ENCODE assay signal across 7 mouse cellular contexts in genomic region chr11:51650691-51651515, GRCm38 (mm10). TPM values are rescaled to one million over a fixed set of nuclear protein-coding genes. Genes with fewer than 3 reads are reported as not detected.
DNase-seq lines count a peak whose midpoint lies in the region; ATAC-seq and TF ChIP-seq lines count a peak whose summit lies in the region.

Gene N4bp3 (minus strand): TSS chr11:51650842.
Gene D930048N14Rik (plus strand): TSS chr11:51650954.

- 1% methylated on average over 63 of the region's 70 CpGs for WGBS in forebrain, embryonic 14.5 days
- 1% methylated on average over 62 of the region's 70 CpGs for WGBS in hindbrain, embryonic 11.5 days
- WGBS in limb, embryonic 15.5 days = under 1% methylated on average over 68 of the region's 70 CpGs
- WGBS in midbrain, embryonic 15.5 days = 1% methylated on average over 69 of the region's 70 CpGs

- no peak for ATAC-seq in G1E (ENCODE audit: extremely low read depth, insufficient number of reproducible peaks, low FRiP score, poor library complexity, severe bottlenecking)
- peak; percentile 74 for ATAC-seq in forebrain, embryonic 14.5 days
- ATAC-seq in hindbrain, embryonic 11.5 days (ENCODE audit: low FRiP score) = peak; percentile 67; the same call in 1 of the 2 replicates
- peak; percentile 66 for ATAC-seq in limb, embryonic 15.5 days (ENCODE audit: insufficient number of reproducible peaks, low FRiP score, low TSS enrichment, low read depth)
- ATAC-seq in midbrain, embryonic 15.5 days (replicated peaks) = peak; percentile 84

- no peak for TF ChIP-seq CTCF in G1E (IDR thresholded peaks at IDR 0.05; ENCODE audit: low read depth, low read length)

- peak within 1 kb of the TSS; percentile 67 for H3K9ac ChIP-seq in forebrain, embryonic 14.5 days (ENCODE audit: low read length)
- H3K9ac ChIP-seq in hindbrain, embryonic 11.5 days (ENCODE audit: low read depth, low read length) = peak within 1 kb of the TSS; percentile 67
- H3K9ac ChIP-seq in limb, embryonic 15.5 days = peak within 1 kb of the TSS; percentile 76
- peak within 1 kb of the TSS; percentile 64 for H3K9ac ChIP-seq in midbrain, embryonic 15.5 days

- no peaks in the 10 kb centered on the region for H3K36me3 ChIP-seq in G1E (replicated peaks)
- H3K36me3 ChIP-seq in forebrain, embryonic 14.5 days (ENCODE audit: control insufficient read depth, insufficient read depth, low read length) = no peaks in the 10 kb centered on the region
- no peaks in the 10 kb centered on the region for H3K36me3 ChIP-seq in hindbrain, embryonic 11.5 days (ENCODE audit: control insufficient read depth, insufficient read depth, low read length)
- peaks cover 7% of the 10 kb centered on the region; the same call in 1 of the 2 replicates for H3K36me3 ChIP-seq in limb, embryonic 15.5 days
- H3K36me3 ChIP-seq in midbrain, embryonic 15.5 days (replicated peaks) = no peaks in the 10 kb centered on the region

- H3K27me3 ChIP-seq in G1E (ENCODE audit: insufficient read depth, low read length) = peaks cover 75% of the 10 kb centered on the region
- peaks cover 13% of the 10 kb centered on the region for H3K27me3 ChIP-seq in forebrain, embryonic 14.5 days (replicated peaks; ENCODE audit: control insufficient read depth, insufficient read depth, low read length)
- peaks cover 13% of the 10 kb centered on the region for H3K27me3 ChIP-seq in hindbrain, embryonic 11.5 days (ENCODE audit: control insufficient read depth, insufficient read depth, low read length)
- H3K27me3 ChIP-seq in limb, embryonic 15.5 days = no peaks in the 10 kb centered on the region
- H3K27me3 ChIP-seq in midbrain, embryonic 15.5 days (replicated peaks) = peaks cover 14% of the 10 kb centered on the region

- peak within 1 kb of the TSS; percentile 93 for H3K4me2 ChIP-seq in forebrain, embryonic 14.5 days (ENCODE audit: low read length)
- peak within 1 kb of the TSS; percentile 95 for H3K4me2 ChIP-seq in hindbrain, embryonic 11.5 days (replicated peaks; ENCODE audit: low read depth, low read length)
- H3K4me2 ChIP-seq in limb, embryonic 15.5 days = peak within 1 kb of the TSS; percentile 92
- H3K4me2 ChIP-seq in midbrain, embryonic 15.5 days = peak within 1 kb of the TSS; percentile 97

- peak within 1 kb of the TSS; percentile 59; the same call in 1 of the 2 replicates for H3K4me3 ChIP-seq in G1E (ENCODE audit: low read depth, low read length)
- H3K4me3 ChIP-seq in forebrain, embryonic 14.5 days (ENCODE audit: low read depth, low read length) = peak within 1 kb of the TSS; percentile 54
- H3K4me3 ChIP-seq in hindbrain, embryonic 11.5 days (ENCODE audit: low read depth, low read length) = peak within 1 kb of the TSS; percentile 57
- peak within 1 kb of the TSS; percentile 67 for H3K4me3 ChIP-seq in limb, embryonic 15.5 days
- peak within 1 kb of the TSS; percentile 76 for H3K4me3 ChIP-seq in midbrain, embryonic 15.5 days

- H3K27ac ChIP-seq in forebrain, embryonic 14.5 days (ENCODE audit: low read depth, low read length) = no peak within 1 kb of the TSS
- no peak within 1 kb of the TSS for H3K27ac ChIP-seq in hindbrain, embryonic 11.5 days (ENCODE audit: low read depth, low read length)
- peak within 1 kb of the TSS; percentile 80 for H3K27ac ChIP-seq in limb, embryonic 15.5 days
- H3K27ac ChIP-seq in midbrain, embryonic 15.5 days = 0 out of 2 replicates have a peak within 1 kb of the TSS, but pooled peaks have one; percentile 15

- no peak for DNase-seq in G1E (ENCODE audit: low spot score)
- DNase-seq in adrenal gland, postnatal 4 days (ENCODE audit: low spot score in 2 of 2) = peak; percentile 65 to 72
- peak; percentile 67 for DNase-seq in forebrain, embryonic 14.5 days (ENCODE audit: low spot score)
- peak; percentile 76 for DNase-seq in hindbrain, embryonic 11.5 days (ENCODE audit: low spot score)
- DNase-seq in thymus, adult 18-20 months = peak; percentile 57 to 62

- H3K9me3 ChIP-seq in G1E (replicated peaks) = peaks cover 9% of the 10 kb centered on the region
- no peaks in the 10 kb centered on the region for H3K9me3 ChIP-seq in forebrain, embryonic 14.5 days (replicated peaks; ENCODE audit: control insufficient read depth, low read length)
- no peaks in the 10 kb centered on the region for H3K9me3 ChIP-seq in hindbrain, embryonic 11.5 days (ENCODE audit: control insufficient read depth, low read length)
- no peaks in the 10 kb centered on the region for H3K9me3 ChIP-seq in limb, embryonic 15.5 days
- no peaks in the 10 kb centered on the region for H3K9me3 ChIP-seq in midbrain, embryonic 15.5 days

- peaks cover 16% of the 10 kb centered on the region for H3K4me1 ChIP-seq in G1E (ENCODE audit: insufficient read depth, low read depth, low read length)
- peaks cover 3% of the 10 kb centered on the region; the same call in 1 of the 2 replicates for H3K4me1 ChIP-seq in forebrain, embryonic 14.5 days (ENCODE audit: control insufficient read depth, insufficient read depth, low read length)
- H3K4me1 ChIP-seq in hindbrain, embryonic 11.5 days (replicated peaks; ENCODE audit: control insufficient read depth, insufficient read depth, low read length) = peaks cover 19% of the 10 kb centered on the region
- H3K4me1 ChIP-seq in limb, embryonic 15.5 days = peaks cover 29% of the 10 kb centered on the region
- H3K4me1 ChIP-seq in midbrain, embryonic 15.5 days = peaks cover 26% of the 10 kb centered on the region

RNA-seq across cellular contexts. Expression of gene N4bp3, which starts in this region (rescaled TPM):
- total RNA-seq in G1E (2014; fragmentation: Nextera tagmentation) (not detected in 2 replicates), G1E (2017) (0.05 and 0.35 TPM in 2 replicates)
- 0.08 and 0.13 TPM in 2 replicates for polyA plus RNA-seq in G1E (2012)
- 10 to 100 TPM; 19.8 to 26.5 TPM for total RNA-seq in adrenal gland, postnatal 4 days (2021)
- polyA plus RNA-seq in forebrain, embryonic 14.5 days (2014; fragmentation: Nextera tagmentation; extraction: Ambion mirVana) = 6.6 and 9.9 TPM in 2 replicates
- 6.6 and 6.9 TPM in 2 replicates for polyA plus RNA-seq in hindbrain, embryonic 11.5 days (2014; fragmentation: Nextera tagmentation; extraction: Ambion mirVana)
- 35.7 and 44.4 TPM in 2 replicates for polyA plus RNA-seq in limb, embryonic 15.5 days (2015; fragmentation: Nextera tagmentation; extraction: Ambion mirVana)
- 20.5 and 21.1 TPM in 2 replicates for polyA plus RNA-seq in midbrain, embryonic 15.5 days (2015; fragmentation: Nextera tagmentation; extraction: Ambion mirVana)

RNA-seq across cellular contexts. Expression of gene D930048N14Rik, which starts in this region (rescaled TPM):
- not detected in 2 replicates for total RNA-seq in G1E (2014; fragmentation: Nextera tagmentation)
- total RNA-seq in G1E (2017) = 0.05 and 0.06 TPM in 2 replicates
- not detected in 2 replicates for polyA plus RNA-seq in G1E (2012)
- 1 to 10 TPM; 3.5 to 4.1 TPM for total RNA-seq in adrenal gland, postnatal 4 days (2021)
- polyA plus RNA-seq in forebrain, embryonic 14.5 days (2014; fragmentation: Nextera tagmentation; extraction: Ambion mirVana) = 0.44 and 0.61 TPM in 2 replicates
- polyA plus RNA-seq in hindbrain, embryonic 11.5 days (2014; fragmentation: Nextera tagmentation; extraction: Ambion mirVana) = 0.73 and 1.2 TPM in 2 replicates
- 4.2 and 4.9 TPM in 2 replicates for polyA plus RNA-seq in limb, embryonic 15.5 days (2015; fragmentation: Nextera tagmentation; extraction: Ambion mirVana)
- 0.91 and 0.94 TPM in 2 replicates for polyA plus RNA-seq in midbrain, embryonic 15.5 days (2015; fragmentation: Nextera tagmentation; extraction: Ambion mirVana)

Comparison
In these comparisons a context has a peak if more than half of its experiments do, and no peak if none do; other contexts are left out.
1. RNA of gene N4bp3 (total RNA-seq): 19.8 to 26.5 TPM in adrenal gland, postnatal 4 days; 0.05 to 0.35 TPM in G1E; every median in the first group is over 10 times any median in the second.
2. RNA of gene D930048N14Rik (total RNA-seq): 3.5 to 4.1 TPM in adrenal gland, postnatal 4 days; 0.05 to 0.06 TPM in G1E; every median in the first group is over 4 times any median in the second.
3. H3K27ac ChIP-seq: peak in limb, embryonic 15.5 days (single experiment) and midbrain, embryonic 15.5 days (single experiment); none in forebrain, embryonic 14.5 days (single experiment) and hindbrain, embryonic 11.5 days (single experiment).
4. Peak in every context shown above with its lines, with median percentiles within 50 percentile points of each other: H3K4me3 ChIP-seq, H3K4me2 ChIP-seq and H3K9ac ChIP-seq.